Mouse (Mus musculus) midbrain, embryonic 14.5 days (tissue): ENCODE results near the gene Magi1. TPM values are rescaled to one million over a fixed set of nuclear protein-coding genes. Genes with fewer than 3 reads are reported as not detected.

Experiments used
- ATAC-seq: fragments of 200-750 bp; cut with Nextera tagmentation; 2 replicates; pipeline ENCODE4 v1.8.0; 2017; ENCODE audit warnings: moderate number of reproducible peaks, moderate library complexity; ENCODE audit not compliant: low FRiP score, low TSS enrichment
- DNase-seq: peaks from one replicate; pipeline ENCODE4 v3.0.0-alpha.2; 2015
- H3K27ac ChIP-seq: fragments of 300-500 bp; sonication (generic); replicated peaks from 2 replicates; pipeline ENCODE4 v1.5.1; 2014; ENCODE audit warnings: mild to moderate bottlenecking, low read depth, low read length, moderate library complexity
- H3K27me3 ChIP-seq: fragments of 300-500 bp; sonication (generic); 2 replicates; pipeline ENCODE4 v1.6.1; 2014; ENCODE audit warnings: low read length, control low read depth, mixed read lengths; ENCODE audit not compliant: control insufficient read depth, insufficient read depth
- H3K36me3 ChIP-seq: fragments of 300-500 bp; sonication (generic); 2 replicates; pipeline ENCODE4 v1.6.1; 2014; ENCODE audit warnings: low read length, control low read depth; ENCODE audit not compliant: control insufficient read depth, insufficient read depth
- H3K4me1 ChIP-seq: fragments of 300-500 bp; sonication (generic); 2 replicates; pipeline ENCODE4 v1.6.1; 2014; ENCODE audit warnings: mild to moderate bottlenecking, antibody characterized with exemption, low read length, control low read depth; ENCODE audit not compliant: control insufficient read depth, insufficient read depth
- H3K4me2 ChIP-seq: fragments of 300-500 bp; sonication (generic); 2 replicates; pipeline ENCODE4 v1.6.1; 2014; ENCODE audit warnings: mild to moderate bottlenecking, low read length, moderate library complexity
- H3K4me3 ChIP-seq: fragments of 300-500 bp; sonication (generic); replicated peaks from 2 replicates; pipeline ENCODE4 v1.5.1; 2014; ENCODE audit warnings: low read depth, low read length
- H3K9ac ChIP-seq: fragments of 300-500 bp; sonication (generic); replicated peaks from 2 replicates; pipeline ENCODE4 v1.6.1; 2014; ENCODE audit warnings: mild to moderate bottlenecking, low read length, moderate library complexity
- H3K9me3 ChIP-seq: fragments of 300-500 bp; sonication (generic); 2 replicates; pipeline ENCODE4 v1.6.1; 2016; ENCODE audit warnings: low read length, control low read depth, mixed read lengths; ENCODE audit not compliant: control insufficient read depth
- WGBS: fragments of 180-500 bp; shearing (Covaris S2); extraction: QIAGEN DNeasy Blood & Tissue Kit; methylation state at CpG from one replicate; pipeline ENCODE4 v1.1.7; 2014; 5-methylcytosine and 5-hydroxymethylcytosine counted together
- polyA plus RNA-seq: library from polyadenylated mRNA; unstranded; fragments of >200 nt; fragmentation: Nextera tagmentation; extraction: Ambion mirVana; gene quantifications from 2 replicates; pipeline ENCODE4 v1.2.1, GENCODE M21; 2014

Magi1 gene
- polyA plus RNA-seq, 1 experiment from 2014 or later: 34.9 TPM

- H3K4me3 ChIP-seq: no peak overlapping the region
- H3K4me2 ChIP-seq: no peak overlapping the region
- no peaks in the 10 kb centered on the region for H3K9me3 ChIP-seq
- no peaks in the 10 kb centered on the region for H3K27me3 ChIP-seq
- WGBS: 32% methylated on average over 8 of the region's 8 CpGs
- no peak overlapping the region for H3K27ac ChIP-seq
- H3K36me3 ChIP-seq: no peaks in the 10 kb centered on the region
- H3K9ac ChIP-seq: no peak overlapping the region
- peaks cover 8% of the 10 kb centered on the region; the same call in 1 of the 2 replicates for H3K4me1 ChIP-seq
- DNase-seq (peak; percentile 48), ATAC-seq (no peak)
Measured at GRCm38 (mm10) chr6:93981211-93981610, 302.5 kb downstream of the Magi1 start.

GRCm38 (mm10) chr6:93979241-93979640 lies 304.5 kb downstream of the Magi1 start:
- peaks cover 8% of the 10 kb centered on the region; the same call in 1 of the 2 replicates for H3K4me1 ChIP-seq
- no peaks in the 10 kb centered on the region for H3K27me3 ChIP-seq
- H3K9ac ChIP-seq: no peak overlapping the region
- no peaks in the 10 kb centered on the region for H3K9me3 ChIP-seq
- DNase-seq (no peak), ATAC-seq (no peak)
- H3K36me3 ChIP-seq: no peaks in the 10 kb centered on the region
- no peak overlapping the region for H3K27ac ChIP-seq
- H3K4me2 ChIP-seq: no peak overlapping the region
- 87% methylated on average over 3 of the region's 3 CpGs for WGBS
- H3K4me3 ChIP-seq: no peak overlapping the region

- no peaks in the 10 kb centered on the region for H3K4me1 ChIP-seq
- H3K27me3 ChIP-seq: no peaks in the 10 kb centered on the region
- H3K9me3 ChIP-seq: no peaks in the 10 kb centered on the region
- no peak overlapping the region for H3K9ac ChIP-seq
- H3K36me3 ChIP-seq: no peaks in the 10 kb centered on the region
- H3K27ac ChIP-seq: no peak overlapping the region
- no peak overlapping the region for H3K4me2 ChIP-seq
- DNase-seq (no peak), ATAC-seq (no peak)
- WGBS: 87% methylated on average over 2 of the region's 2 CpGs
- H3K4me3 ChIP-seq: no peak overlapping the region
Measured at GRCm38 (mm10) chr6:93968721-93969120, 315.0 kb downstream of the Magi1 start.

GRCm38 (mm10) chr6:93962757-93963336 lies 320.9 kb downstream of the Magi1 start:
- no peak overlapping the region for H3K27ac ChIP-seq
- H3K36me3 ChIP-seq: no peaks in the 10 kb centered on the region
- DNase-seq: no peak
- H3K9ac ChIP-seq: no peak overlapping the region
- no peaks in the 10 kb centered on the region for H3K4me1 ChIP-seq
- H3K4me2 ChIP-seq: no peak overlapping the region
- 92% methylated on average over 5 of the region's 5 CpGs for WGBS
- no peak overlapping the region for H3K4me3 ChIP-seq
- no peak for ATAC-seq
- no peaks in the 10 kb centered on the region for H3K27me3 ChIP-seq
- H3K9me3 ChIP-seq: no peaks in the 10 kb centered on the region

- H3K27me3 ChIP-seq: no peaks in the 10 kb centered on the region
- H3K9ac ChIP-seq: no peak overlapping the region
- H3K36me3 ChIP-seq: no peaks in the 10 kb centered on the region
- no peak overlapping the region for H3K4me3 ChIP-seq
- no peaks in the 10 kb centered on the region for H3K9me3 ChIP-seq
- DNase-seq (no peak), ATAC-seq (no peak)
- H3K4me1 ChIP-seq: peaks cover 9% of the 10 kb centered on the region
- H3K4me2 ChIP-seq: no peak overlapping the region
- H3K27ac ChIP-seq: no peak overlapping the region
- WGBS: 91% methylated on average over 1 of the region's 1 CpGs
Measured at GRCm38 (mm10) chr6:93961782-93962181, 321.9 kb downstream of the Magi1 start.

- Histone ChIP-seq H3K9ac (no peak overlapping the region), H3K9me3 (no peaks in the 10 kb centered on the region), H3K4me1 (peaks cover 15% of the 10 kb centered on the region), H3K4me3 (no peak overlapping the region), H3K27me3 (no peaks in the 10 kb centered on the region), H3K27ac (peak overlapping the region; percentile 37; the same call in 1 of the 2 replicates), H3K4me2 (no peak overlapping the region), H3K36me3 (no peaks in the 10 kb centered on the region)
- WGBS: 15% methylated on average over 2 of the region's 2 CpGs
- DNase-seq: peak; percentile 51
- ATAC-seq: no peak
Measured at GRCm38 (mm10) chr6:93957172-93957571, 326.5 kb downstream of the Magi1 start.

GRCm38 (mm10) chr6:93946612-93947011 lies 337.1 kb downstream of the Magi1 start:
- no peaks in the 10 kb centered on the region for H3K27me3 ChIP-seq
- H3K27ac ChIP-seq: no peak overlapping the region
- no peaks in the 10 kb centered on the region for H3K36me3 ChIP-seq
- no peak for ATAC-seq
- no peaks in the 10 kb centered on the region for H3K4me1 ChIP-seq
- H3K4me3 ChIP-seq: no peak overlapping the region
- DNase-seq: no peak
- no peak overlapping the region for H3K9ac ChIP-seq
- WGBS: 78% methylated on average over 2 of the region's 2 CpGs
- no peaks in the 10 kb centered on the region for H3K9me3 ChIP-seq
- H3K4me2 ChIP-seq: no peak overlapping the region

- Histone ChIP-seq H3K4me1 (no peaks in the 10 kb centered on the region), H3K27ac (no peak overlapping the region), H3K9me3 (no peaks in the 10 kb centered on the region), H3K4me3 (no peak overlapping the region), H3K27me3 (no peaks in the 10 kb centered on the region), H3K9ac (no peak overlapping the region), H3K4me2 (no peak overlapping the region), H3K36me3 (no peaks in the 10 kb centered on the region)
- ATAC-seq: no peak
- WGBS: 88% methylated on average over 6 of the region's 6 CpGs
- no peak for DNase-seq
Measured at GRCm38 (mm10) chr6:93936359-93936758, 347.4 kb downstream of the Magi1 start.

- H3K4me1 ChIP-seq: no peaks in the 10 kb centered on the region
- no peak overlapping the region for H3K4me2 ChIP-seq
- no peak overlapping the region for H3K27ac ChIP-seq
- 84% methylated on average over 4 of the region's 4 CpGs for WGBS
- H3K9ac ChIP-seq: no peak overlapping the region
- DNase-seq (no peak), ATAC-seq (no peak)
- H3K36me3 ChIP-seq: no peaks in the 10 kb centered on the region
- no peak overlapping the region for H3K4me3 ChIP-seq
- no peaks in the 10 kb centered on the region for H3K9me3 ChIP-seq
- no peaks in the 10 kb centered on the region for H3K27me3 ChIP-seq
Measured at GRCm38 (mm10) chr6:93935793-93936192, 347.9 kb downstream of the Magi1 start.
